Mouse (Mus musculus) CH12.LX (cell line): ENCODE measurements around the gene Skida1. TPM values are rescaled to one million over a fixed set of nuclear protein-coding genes. Genes with fewer than 3 reads are reported as not detected.

Experiments
- DNase-seq: peaks from one replicate; pipeline ENCODE4 v3.0.0-alpha.2; 2013; ENCODE audit errors: extremely low read depth
- H3K27ac ChIP-seq: 2 replicates; pipeline ENCODE4 v1.5.1; 2012; ENCODE audit warnings: low read depth, mild to moderate bottlenecking, control low read depth, moderate library complexity; ENCODE audit not compliant: insufficient read depth
- H3K27me3 ChIP-seq: replicated peaks from 2 replicates; pipeline ENCODE3; 2012; ENCODE audit warnings: inconsistent platforms
- H3K36me3 ChIP-seq, 2 experiments: replicated peaks in 1 of 2; 2 replicates each; pipeline versions ENCODE3 to v1.6.1; 2012; ENCODE audit warnings: inconsistent platforms in 1 of 2, low read length in 1 of 2, mild to moderate bottlenecking in 1 of 2, mixed read lengths in 1 of 2, moderate library complexity in 1 of 2; ENCODE audit not compliant: control insufficient read depth in 1 of 2, insufficient read depth in 1 of 2
- H3K4me1 ChIP-seq, 2 experiments: 2 replicates each; pipeline ENCODE4 v1.6.1; 2012; ENCODE audit warnings: inconsistent platforms in 1 of 2, moderate library complexity in 1 of 2; ENCODE audit not compliant: insufficient read depth in 2 of 2, control insufficient read depth in 1 of 2
- H3K4me2 ChIP-seq: 2 replicates; pipeline ENCODE4 v1.6.1; 2012; ENCODE audit warnings: low read depth, mild to moderate bottlenecking, control low read depth; ENCODE audit not compliant: poor library complexity, insufficient read depth, severe bottlenecking
- H3K4me3 ChIP-seq, 3 experiments: fragments of 150-350 bp in 1 of 3; sonication (generic) in 1 of 3; replicated peaks in 1 of 3; 2 replicates each; pipeline versions ENCODE3 to v1.5.1; 2011 to 2012; ENCODE audit warnings: low read depth in 2 of 3, low read length in 2 of 3, mild to moderate bottlenecking in 2 of 3, moderate library complexity in 2 of 3, control low read depth in 1 of 3, improper control_type of control experiment in 1 of 3, inconsistent platforms in 1 of 3, mixed read lengths in 1 of 3; ENCODE audit not compliant: poor library complexity in 1 of 3
- H3K79me2 ChIP-seq: replicated peaks from 2 replicates; pipeline ENCODE4 v1.6.1; 2012; ENCODE audit warnings: mild to moderate bottlenecking, moderate library complexity; ENCODE audit not compliant: control insufficient read depth, poor library complexity, insufficient read depth, severe bottlenecking; ENCODE audit errors: extremely low read depth
- H3K9ac ChIP-seq: 2 replicates; pipeline ENCODE4 v1.6.1; 2012; ENCODE audit warnings: low read depth, mild to moderate bottlenecking, control low read depth, moderate library complexity; ENCODE audit not compliant: insufficient read depth
- H3K9me3 ChIP-seq: replicated peaks from 2 replicates; pipeline ENCODE3; 2012; ENCODE audit warnings: low read length, inconsistent platforms, mixed read lengths
- BHLHE40 ChIP-seq: IDR thresholded peaks from 2 replicates; pipeline ENCODE4 v1.6.1; 2011; ENCODE audit warnings: mild to moderate bottlenecking, low read depth, low read length, improper control_type of control experiment
- CHD1 ChIP-seq: IDR thresholded peaks from 2 replicates; pipeline ENCODE4 v1.6.1; 2012; ENCODE audit warnings: low read depth, low read length, improper control_type of control experiment, inconsistent platforms
- CHD2 ChIP-seq: IDR thresholded peaks from 2 replicates; pipeline ENCODE4 v1.6.1; 2011; ENCODE audit warnings: low read length, improper control_type of control experiment
- ETS1 ChIP-seq: conservative IDR thresholded peaks from 2 replicates; pipeline ENCODE4 v1.6.1; 2012; ENCODE audit warnings: low read depth, mild to moderate bottlenecking, inconsistent platforms, low read length, improper control_type of control experiment, moderate library complexity
- GABPA ChIP-seq: IDR thresholded peaks from 2 replicates; pipeline ENCODE4 v1.6.1; 2012; ENCODE audit warnings: low read depth, low read length, improper control_type of control experiment, inconsistent platforms; ENCODE audit not compliant: insufficient replicate concordance
- HCFC1 ChIP-seq: IDR thresholded peaks from 2 replicates; pipeline ENCODE4 v1.6.1; 2012; ENCODE audit warnings: low read depth, mild to moderate bottlenecking, inconsistent platforms, low read length, improper control_type of control experiment
- IRF4 ChIP-seq: IDR thresholded peaks from 2 replicates; pipeline ENCODE4 v1.6.1; 2014; ENCODE audit warnings: low read depth, mild to moderate bottlenecking, inconsistent platforms, low read length, improper control_type of control experiment
- JUN ChIP-seq: IDR thresholded peaks from 2 replicates; pipeline ENCODE4 v1.6.1; 2011; ENCODE audit warnings: low read depth, mild to moderate bottlenecking, low read length, improper control_type of control experiment, moderate library complexity; ENCODE audit not compliant: insufficient read depth
- JUND ChIP-seq: conservative IDR thresholded peaks from 2 replicates; pipeline ENCODE4 v1.6.1; 2011; ENCODE audit warnings: low read depth, low read length, improper control_type of control experiment
- KAT2A ChIP-seq: IDR thresholded peaks from 2 replicates; pipeline ENCODE4 v1.6.1; 2012; ENCODE audit warnings: low read length, improper control_type of control experiment, inconsistent platforms; ENCODE audit not compliant: insufficient replicate concordance
- MAFK ChIP-seq: IDR thresholded peaks from 2 replicates; pipeline ENCODE4 v1.6.1; 2011; ENCODE audit warnings: low read length, improper control_type of control experiment; ENCODE audit not compliant: insufficient replicate concordance
- MAX ChIP-seq: IDR thresholded peaks from 2 replicates; pipeline ENCODE4 v1.6.1; 2011; ENCODE audit warnings: low read length, improper control_type of control experiment
- MEF2A ChIP-seq: IDR thresholded peaks from 2 replicates; pipeline ENCODE4 v1.6.1; 2014; ENCODE audit warnings: low read depth, mild to moderate bottlenecking, inconsistent platforms, low read length, improper control_type of control experiment, borderline replicate concordance
- POLR2AphosphoS2 ChIP-seq: IDR thresholded peaks from 2 replicates; pipeline ENCODE4 v1.6.1; 2011; ENCODE audit warnings: low read depth, low read length, improper control_type of control experiment
- RAD21 ChIP-seq: IDR thresholded peaks from 2 replicates; pipeline ENCODE4 v1.6.1; 2011; ENCODE audit warnings: low read depth, mild to moderate bottlenecking, low read length, improper control_type of control experiment, moderate library complexity
- SIN3A ChIP-seq: IDR thresholded peaks from 2 replicates; pipeline ENCODE4 v1.6.1; 2012; ENCODE audit warnings: low read length, improper control_type of control experiment, inconsistent platforms
- TBP ChIP-seq: conservative IDR thresholded peaks from 2 replicates; pipeline ENCODE4 v1.6.1; 2011; ENCODE audit warnings: low read depth, low read length, improper control_type of control experiment
- TCF12 ChIP-seq: IDR thresholded peaks from 2 replicates; pipeline ENCODE4 v1.6.1; 2014; ENCODE audit warnings: low read depth, mild to moderate bottlenecking, inconsistent platforms, low read length, improper control_type of control experiment
- UBTF ChIP-seq: IDR thresholded peaks from 2 replicates; pipeline ENCODE4 v1.6.1; 2012; ENCODE audit warnings: low read depth, mild to moderate bottlenecking, inconsistent platforms, low read length, improper control_type of control experiment, moderate library complexity
- USF2 ChIP-seq: conservative IDR thresholded peaks from 2 replicates; pipeline ENCODE4 v1.6.1; 2011; ENCODE audit warnings: low read depth, low read length, improper control_type of control experiment
- ZKSCAN1 ChIP-seq: IDR thresholded peaks from 2 replicates; pipeline ENCODE4 v1.6.1; 2012; ENCODE audit warnings: low read depth, inconsistent platforms, low read length, improper control_type of control experiment, borderline replicate concordance
- ZMIZ1 ChIP-seq: IDR thresholded peaks from 2 replicates; pipeline ENCODE4 v1.6.1; 2012; ENCODE audit warnings: low read depth, mild to moderate bottlenecking, inconsistent platforms, low read length, improper control_type of control experiment
- dilution Hi-C: fragments of 300-500 bp; cut with MboI; formaldehyde crosslinking; loops from 2 replicates; pipeline ENCODE4 v1.14.3; 2020; ENCODE audit warnings: low sequenced_read_pairs; ENCODE audit not compliant: extremely low pct_unique_long_range_greater_than_20kb, extremely low pct_ligation_motif_present
- in situ Hi-C: fragments of 300-500 bp; cut with MboI; formaldehyde crosslinking; loops from 3 replicates; pipeline ENCODE4 v1.14.3; 2019; ENCODE audit warnings: low sequenced_read_pairs, low pct_ligation_motif_present, low pct_unique_long_range_greater_than_20kb, mixed read lengths
- polyA plus RNA-seq: library from polyadenylated mRNA; unstranded; fragments of >175 nt; gene quantifications from 2 replicates; pipeline ENCODE4 v1.2.1, GENCODE M21; 2012; ENCODE audit warnings: low read depth; ENCODE audit not compliant: insufficient read length
- total RNA-seq, 2 experiments: library from RNA; depleted of rRNA; stranded (reverse); fragments of 300-350 nt in 1 of 2; fragments of >200 nt in 1 of 2; gene quantifications; 2 replicates each; pipeline ENCODE4 v1.2.3; 2012 to 2014

Gene Skida1
- total and polyA plus RNA-seq, 3 experiments: 0.35 to 0.85 (median 0.36) TPM

- H3K79me2 ChIP-seq: no peaks in the 10 kb centered on the region
- DNase-seq: peak; percentile 25
- TF ChIP-seq CHD1 (no peak), IRF4 (peak; percentile 17; the same call in 1 of the 2 replicates), MAX (0 out of 2 replicates have a peak, but pooled peaks have one; percentile 4), MAFK (peak; percentile 44; the same call in 1 of the 2 replicates), TCF12 (peak; percentile 54; the same call in 1 of the 2 replicates), MEF2A (no peak), SIN3A (peak; percentile 52; the same call in 1 of the 2 replicates), CHD2 (no peak; the same call in 1 of the 2 replicates), BHLHE40 (peak; percentile 66), ETS1 (peak; percentile 18; the same call in 1 of the 2 replicates)
- TF ChIP-seq, all 38 proteins: peak for 7
- H3K27ac ChIP-seq: no peak overlapping the region
- dilution Hi-C loops: no loop called here
- peak overlapping the region; percentile 80 for H3K4me2 ChIP-seq
- H3K27me3 ChIP-seq: no peaks in the 10 kb centered on the region
- in situ Hi-C loops: loop anchor here (5.0 to 25.0 kb wide), 3 partner anchors 181 to 661 kb away; partner anchors contain the start of genes Bmi1 and Spag6
- peaks cover 4 to 21% of the 10 kb centered on the region in 2 experiments for H3K4me1 ChIP-seq
- peak overlapping the region; percentile 55; the same call in 1 of the 2 replicates for H3K9ac ChIP-seq
- H3K9me3 ChIP-seq: no peaks in the 10 kb centered on the region
- no peaks in the 10 kb centered on the region for H3K36me3 ChIP-seq
- peak overlapping the region; percentile 40 to 71 (median 68) for H3K4me3 ChIP-seq
Measured at GRCm38 (mm10) chr2:18026116-18026947, 22.5 kb downstream of the Skida1 start.

- Histone ChIP-seq H3K36me3 (no peaks in the 10 kb centered on the region), H3K4me2 (no peak overlapping the region), H3K27me3 (no peaks in the 10 kb centered on the region), H3K9ac (no peak overlapping the region), H3K4me3 (no peak overlapping the region), H3K9me3 (no peaks in the 10 kb centered on the region), H3K27ac (no peak overlapping the region), H3K79me2 (no peaks in the 10 kb centered on the region), H3K4me1 (peaks cover 4 to 21% of the 10 kb centered on the region in 2 experiments)
- dilution Hi-C loops (no loop called here), in situ Hi-C loops (loop anchor here (5.0 to 25.0 kb wide), 3 partner anchors 182 to 662 kb away; partner anchors contain the start of genes Bmi1 and Spag6)
- no peak for DNase-seq
- TF ChIP-seq JUN: no peak
- no peak for TF ChIP-seq IRF4
- no peak for TF ChIP-seq GABPA
- TF ChIP-seq RAD21: no peak
- no peak for TF ChIP-seq USF2
- no peak for TF ChIP-seq UBTF
- no peak for TF ChIP-seq KAT2A
- no peak for TF ChIP-seq MAX
- TF ChIP-seq ZKSCAN1: no peak
- no peak for TF ChIP-seq JUND
- no peak for TF ChIP-seq ZMIZ1
- TF ChIP-seq BHLHE40: no peak
- TF ChIP-seq POLR2AphosphoS2: no peak
- no peak for TF ChIP-seq HCFC1
- no peak for TF ChIP-seq MAFK
- TF ChIP-seq CHD2: no peak
- TF ChIP-seq TBP: no peak
Measured at GRCm38 (mm10) chr2:18025781-18026115, 23.1 kb downstream of the Skida1 start.
